Mouse (Mus musculus) cortical plate, adult 2 months (tissue): ENCODE measurements around the gene Top1.

ENCODE experiments used
- CTCF ChIP-seq: fragments of 200-500 bp; IDR thresholded peaks from 2 replicates; pipeline ENCODE4 v1.5.1; 2011; ENCODE audit warnings: mild to moderate bottlenecking, control low read depth, low read length; ENCODE audit not compliant: insufficient read depth; ENCODE audit errors: extremely low read depth
- POLR2A ChIP-seq: fragments of 200-500 bp; IDR thresholded peaks from 2 replicates; pipeline ENCODE4 v1.6.1; 2011; ENCODE audit warnings: mild to moderate bottlenecking, low read length, control low read depth; ENCODE audit not compliant: insufficient read depth; ENCODE audit errors: extremely low read depth

DNA sequence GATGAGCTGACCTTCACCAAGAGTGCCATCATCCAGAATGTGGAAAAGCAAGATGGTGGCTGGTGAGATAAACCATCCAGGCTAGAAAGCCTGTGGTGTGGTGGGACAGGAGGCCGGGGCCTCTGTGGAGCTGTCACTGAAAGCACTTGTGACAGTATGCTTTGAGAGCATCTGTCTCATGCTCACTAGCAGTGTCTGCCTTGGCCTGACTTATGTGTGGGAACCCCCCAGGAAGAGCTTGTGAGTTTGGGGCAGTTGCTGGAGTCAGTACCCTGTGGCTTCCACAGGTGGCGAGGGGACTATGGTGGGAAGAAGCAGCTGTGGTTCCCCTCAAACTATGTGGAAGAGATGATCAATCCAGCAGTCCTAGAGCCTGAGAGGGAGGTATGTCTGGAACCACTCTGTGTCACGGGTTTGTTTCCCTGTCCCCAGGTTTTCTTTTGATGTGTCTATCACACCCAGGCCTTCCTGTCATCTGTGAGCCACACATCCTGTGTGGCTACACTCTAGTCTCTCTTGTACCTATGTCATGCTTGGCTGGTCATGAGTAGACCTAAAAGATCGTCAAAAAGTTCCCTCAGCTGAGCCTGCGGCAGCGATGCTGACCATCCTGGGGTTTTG is 111.0 kb downstream of the Top1 start:
- TF ChIP-seq POLR2A, result no peak
- TF ChIP-seq CTCF, result no peak
